9 mouse cellular contexts compared by ENCODE assay signal in the genomic region with DNA sequence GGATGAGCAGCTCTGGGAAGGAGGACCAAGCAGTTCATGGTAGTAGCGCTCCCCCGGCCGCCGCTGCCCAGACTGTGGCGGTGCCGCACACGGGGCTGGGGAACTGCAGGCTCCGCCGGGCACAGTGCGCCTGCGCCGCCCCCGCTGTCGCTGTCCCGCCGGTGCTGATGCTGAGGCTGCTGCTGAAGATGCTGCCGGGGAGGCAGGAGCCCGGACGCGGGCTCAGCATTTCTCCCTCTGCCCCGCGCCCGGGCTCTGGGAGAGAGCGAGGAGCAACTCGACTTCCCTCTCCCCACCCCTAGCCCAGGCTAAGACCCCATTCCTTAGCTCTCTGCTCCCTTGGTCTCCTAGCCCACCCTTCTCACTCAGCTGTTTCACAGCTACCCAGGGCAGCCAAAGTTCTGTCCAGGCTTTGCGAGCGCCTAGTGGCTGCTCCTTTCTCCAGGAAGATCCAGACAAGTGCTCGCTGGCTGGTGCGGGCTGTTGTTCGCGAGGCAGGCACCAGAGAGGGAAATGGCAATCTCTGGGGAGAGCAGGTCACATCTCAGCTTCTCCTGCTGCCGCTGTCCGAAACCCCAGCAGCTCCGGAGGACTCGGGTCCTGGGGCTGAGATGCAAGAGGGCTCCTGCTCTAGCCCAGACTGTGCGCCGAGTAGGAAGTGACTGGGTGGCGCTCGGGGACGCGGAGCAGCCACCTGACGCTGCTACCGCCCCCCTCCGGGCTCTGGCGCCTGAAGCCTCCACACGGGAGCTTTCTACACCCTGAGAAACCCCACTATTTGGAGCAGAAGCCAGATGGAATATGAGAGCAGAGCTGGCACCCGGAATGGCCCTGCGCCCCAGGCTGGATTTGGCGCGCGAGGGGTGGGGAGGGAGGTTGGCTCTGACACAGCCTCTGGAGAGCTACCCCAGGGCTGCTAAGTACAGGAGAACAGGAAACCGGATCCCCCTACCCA. TPM values are rescaled to one million over a fixed set of nuclear protein-coding genes. Genes with fewer than 3 reads are reported as not detected.
A peak's percentile ranks its signal among the peaks of the same experiment; 100 is the strongest.
DNase-seq lines count a peak whose midpoint lies in the region; ATAC-seq and TF ChIP-seq lines count a peak whose summit lies in the region.
"Had no signal": no experiment of that assay in that cellular context is flagged by ENCODE, and none has a peak within 500 bp of the region (broad histone marks: within the 10 kb centered on the region; RNA-seq: fewer than 3 reads in every experiment).

A gene (minus strand): TSS at position 642 of the 955 bp plus-strand sequence.

- no peaks in the 10 kb centered on the region for H3K36me3 ChIP-seq in heart, embryonic 16.5 days (ENCODE audit: control insufficient read depth, insufficient read depth)
- H3K36me3 ChIP-seq in hindbrain, embryonic 13.5 days, result no peaks in the 10 kb centered on the region

- no peak for TF ChIP-seq CTCF in embryonic fibroblast, embryonic 13.5 days (IDR thresholded peaks at IDR 0.05; ENCODE audit: borderline replicate concordance, insufficient read depth, low read length)

- peaks cover 9% of the 10 kb centered on the region for H3K4me1 ChIP-seq in heart, embryonic 16.5 days (ENCODE audit: control insufficient read depth, insufficient read depth, low read length)
- H3K4me1 ChIP-seq in embryonic fibroblast, embryonic 13.5 days (ENCODE audit: control insufficient read depth, insufficient read depth, low read length), result no peaks in the 10 kb centered on the region
- peaks cover 20% of the 10 kb centered on the region for H3K4me1 ChIP-seq in hindbrain, embryonic 13.5 days (replicated peaks)

- peak within 1 kb of the TSS; percentile 60 for H3K4me2 ChIP-seq in heart, embryonic 16.5 days (ENCODE audit: low read depth, low read length)
- H3K4me2 ChIP-seq in hindbrain, embryonic 13.5 days, result peak within 1 kb of the TSS; percentile 97

- intact Hi-C loops in left cerebral cortex, postnatal 36 days (cut with DNase I), result loop anchor here (5.0 to 10.0 kb wide), 2 partner anchors 332 to 850 kb away; no protein-coding TSS in a partner anchor

- no peak within 1 kb of the TSS for H3K9ac ChIP-seq in heart, embryonic 16.5 days (ENCODE audit: low read length)
- peak within 1 kb of the TSS; percentile 81 for H3K9ac ChIP-seq in hindbrain, embryonic 13.5 days

- H3K27me3 ChIP-seq in heart, embryonic 16.5 days (ENCODE audit: control insufficient read depth, insufficient read depth, low read length), result peaks cover 49% of the 10 kb centered on the region
- H3K27me3 ChIP-seq in hindbrain, embryonic 13.5 days, result peaks cover 25% of the 10 kb centered on the region

- WGBS in heart, embryonic 16.5 days, result 1% methylated on average over 52 of the region's 52 CpGs
- WGBS in hindbrain, embryonic 13.5 days, result under 1% methylated on average over 45 of the region's 52 CpGs

- no peaks in the 10 kb centered on the region for H3K9me3 ChIP-seq in heart, embryonic 16.5 days (replicated peaks; ENCODE audit: control insufficient read depth, low read length)
- no peaks in the 10 kb centered on the region for H3K9me3 ChIP-seq in hindbrain, embryonic 13.5 days

- 0 out of 2 replicates have a peak, but pooled peaks have one; percentile 23 for ATAC-seq in heart, embryonic 16.5 days (replicated peaks; ENCODE audit: extremely low read depth, insufficient read depth, low FRiP score)
- ATAC-seq in hindbrain, embryonic 13.5 days (ENCODE audit: low FRiP score), result peak; percentile 96

- DNase-seq in heart, adult 8-10 months (ENCODE audit: low spot score), result no peak
- DNase-seq in R1 (ENCODE audit: low read depth, low spot score), result peak; percentile 65
- DNase-seq in left cerebral cortex, postnatal 36 days (ENCODE audit: low spot score in 2 of 2), result peak; percentile 74 to 80
- DNase-seq in retina, embryonic 14.5 days (ENCODE audit: low spot score), result peak; percentile 85
- DNase-seq in urinary bladder, postnatal 10 days (ENCODE audit: low spot score), result no peak

- no peak for TF ChIP-seq POLR2A in embryonic fibroblast, embryonic 13.5 days (IDR thresholded peaks at IDR 0.05; ENCODE audit: low read depth, low read length)

- H3K4me3 ChIP-seq in heart, embryonic 16.5 days (ENCODE audit: low read length), result peak within 1 kb of the TSS; percentile 41
- H3K4me3 ChIP-seq in embryonic fibroblast, embryonic 13.5 days (ENCODE audit: insufficient read depth, low read length), result peak within 1 kb of the TSS; percentile 13
- peak within 1 kb of the TSS; percentile 66 for H3K4me3 ChIP-seq in hindbrain, embryonic 13.5 days

- H3K27ac ChIP-seq in heart, embryonic 16.5 days (ENCODE audit: low read length), result no peak within 1 kb of the TSS
- no peak within 1 kb of the TSS for H3K27ac ChIP-seq in embryonic fibroblast, embryonic 13.5 days (ENCODE audit: insufficient read depth, low read length)
- H3K27ac ChIP-seq in hindbrain, embryonic 13.5 days, result peak within 1 kb of the TSS; percentile 83
- H3K27ac ChIP-seq: macrophage had no signal

RNA-seq across cellular contexts. Expression of the gene that starts here (rescaled TPM):
- polyA plus RNA-seq in heart, embryonic 16.5 days (2015; fragmentation: Nextera tagmentation; extraction: Ambion mirVana), result not detected in 2 replicates
- total RNA-seq in heart, adult 8-10 months (2022), result not detected
- polyA plus RNA-seq in embryonic fibroblast, embryonic 13.5 days (2011; ENCODE audit: insufficient read length, low read depth, missing spikeins), result 0.12 TPM in 1 of 2 replicates, not detected in the other
- polyA plus RNA-seq in hindbrain, embryonic 13.5 days (2015; fragmentation: Nextera tagmentation; extraction: Ambion mirVana), result 2.4 and 3.0 TPM in 2 replicates
- 10 to 100 TPM; 82.1 to 86.4 TPM for total RNA-seq in left cerebral cortex, postnatal 36 days (2021)
- polyA plus RNA-seq: macrophage had no signal

Comparison
In these comparisons a context has a peak if more than half of its experiments do, and no peak if none do; other contexts are left out.
1. RNA of the gene that starts here (total RNA-seq): 82.1 to 86.4 TPM in left cerebral cortex, postnatal 36 days; not detected in heart, adult 8-10 months; every median in the first group is over 10 times any median in the second.
2. Peak in ATAC-seq, H3K4me3 ChIP-seq and H3K4me2 ChIP-seq in heart, embryonic 16.5 days; RNA of the gene not detected or under 1 TPM.
3. H3K4me3 ChIP-seq: peak in every context shown above with its lines; median percentile 66 in hindbrain, embryonic 13.5 days; 41 in heart, embryonic 16.5 days; 13 in embryonic fibroblast, embryonic 13.5 days.
4. DNase-seq: peak in R1 (single experiment), left cerebral cortex, postnatal 36 days (2 of 2) and retina, embryonic 14.5 days (single experiment); none in heart, adult 8-10 months (single experiment) and urinary bladder, postnatal 10 days (single experiment).